Mouse (Mus musculus): ENCODE results near the gene Olfr700. TPM values are rescaled to one million over a fixed set of nuclear protein-coding genes. Genes with fewer than 3 reads are reported as not detected.
"Not testable (repeated sequence)": the region's sequence is repeated elsewhere in the genome, so short reads cannot be mapped to it uniquely, and the experiment has no call there.

Olfr700 gene
- polyA plus RNA-seq (2012; rRNA removed), result not detected in 2 replicates

DNA sequence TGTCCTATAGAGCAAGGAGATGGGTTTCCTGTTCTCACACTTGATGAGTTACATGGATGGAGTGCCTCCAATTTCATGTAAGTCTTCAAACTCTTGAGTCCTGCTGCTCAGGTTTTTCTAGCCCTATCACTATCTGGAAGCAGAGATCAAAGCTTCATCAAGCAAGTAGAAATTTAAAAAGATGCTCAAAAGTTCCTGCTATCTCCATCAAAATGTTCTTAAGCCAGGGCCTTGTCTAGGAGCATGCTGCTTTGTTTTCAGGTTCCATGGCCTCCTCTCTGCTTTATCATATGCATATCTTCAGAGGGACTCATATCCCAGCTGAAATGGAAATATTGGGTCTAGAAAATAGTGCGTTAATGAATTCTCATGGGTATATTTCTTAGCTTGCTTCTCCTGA lies at the start of gene Olfr700:
TSS of gene Olfr700 (minus strand) at position 101 of the 400 bp plus-strand sequence.
- TF ChIP-seq CTCF (IDR thresholded peaks at IDR 0.05; ENCODE audit: borderline replicate concordance, extremely low read depth, insufficient read depth, insufficient read length) (no peak), POLR2A (IDR thresholded peaks at IDR 0.05; ENCODE audit: borderline replicate concordance, extremely low read depth, insufficient read depth, insufficient read length, poor library complexity, severe bottlenecking) (no peak)
- no peak for DNase-seq (ENCODE audit: low read depth)

DNA sequence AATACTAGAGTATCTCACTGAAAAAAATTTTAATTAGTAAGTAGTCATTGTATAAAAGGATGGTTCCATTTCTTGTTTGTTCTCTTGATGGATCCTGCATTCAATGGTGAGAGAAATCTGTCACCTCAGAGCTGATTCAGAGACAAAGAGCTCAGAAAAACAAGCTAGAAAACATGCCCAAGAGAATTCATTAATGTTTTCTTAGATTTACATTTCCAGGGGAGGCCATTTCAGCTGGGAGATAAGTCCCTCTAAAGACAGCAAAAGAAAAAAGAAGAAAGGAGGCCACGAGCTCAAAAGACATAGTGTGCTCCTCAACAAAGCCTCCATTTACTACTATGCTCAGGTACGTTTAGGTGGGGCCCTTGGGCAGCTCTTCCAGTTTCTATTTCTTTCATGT lies 34.4 kb upstream of the Olfr700 start, which contains the start of gene Olfr703:
TSS of gene Olfr703 (plus strand) at position 301 of the 400 bp plus-strand sequence.
- no peak for DNase-seq (ENCODE audit: low read depth)
- TF ChIP-seq POLR2A (IDR thresholded peaks at IDR 0.05; ENCODE audit: borderline replicate concordance, extremely low read depth, insufficient read depth, insufficient read length, poor library complexity, severe bottlenecking) (no peak), CTCF (IDR thresholded peaks at IDR 0.05; ENCODE audit: borderline replicate concordance, extremely low read depth, insufficient read depth, insufficient read length) (no peak)

DNA sequence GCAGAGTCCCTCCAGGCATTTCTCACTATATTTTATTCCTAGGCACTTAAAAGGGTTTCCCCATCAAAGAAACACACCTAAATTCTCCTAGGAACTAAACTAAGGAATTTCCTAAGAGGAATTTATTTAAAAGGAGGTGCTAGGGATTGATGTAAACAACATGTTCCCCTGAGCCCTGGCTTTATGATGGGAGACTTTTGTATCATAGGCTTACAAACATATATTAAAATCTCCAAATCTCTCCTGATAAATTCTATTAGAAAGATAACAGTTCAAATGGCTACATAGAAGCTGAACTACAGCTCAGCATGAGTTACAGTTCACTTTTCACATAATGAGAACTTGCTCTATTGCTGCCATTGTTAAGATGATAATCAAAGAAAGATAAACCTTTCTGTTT lies 25.2 kb upstream of the Olfr700 start, which contains the start of gene Olfr702:
TSS of gene Olfr702 (minus strand) at position 101 of the 400 bp plus-strand sequence.
- DNase-seq (ENCODE audit: low read depth), result no peak
- TF ChIP-seq POLR2A (IDR thresholded peaks at IDR 0.05; ENCODE audit: borderline replicate concordance, extremely low read depth, insufficient read depth, insufficient read length, poor library complexity, severe bottlenecking), result no peak
- no peak for TF ChIP-seq CTCF (IDR thresholded peaks at IDR 0.05; ENCODE audit: borderline replicate concordance, extremely low read depth, insufficient read depth, insufficient read length)

DNA sequence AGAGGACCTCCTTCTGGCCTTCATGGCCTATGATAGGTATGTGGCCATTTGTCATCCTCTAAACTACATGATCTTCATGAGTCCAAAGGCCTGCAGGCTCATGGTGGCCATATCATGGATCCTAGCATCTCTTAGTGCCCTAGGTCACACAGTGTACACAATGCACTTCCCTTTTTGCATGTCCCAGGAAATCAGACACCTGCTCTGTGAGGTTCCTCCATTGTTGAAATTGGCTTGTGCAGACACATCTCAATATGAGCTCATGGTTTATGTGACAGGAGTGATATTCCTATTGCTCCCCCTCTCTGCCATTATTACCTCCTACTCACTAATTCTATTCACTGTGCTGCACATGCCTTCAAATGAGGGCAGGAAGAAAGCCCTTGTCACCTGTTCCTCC lies 9.8 kb upstream of the Olfr700 start:
- no peak for DNase-seq (ENCODE audit: low read depth)

DNA sequence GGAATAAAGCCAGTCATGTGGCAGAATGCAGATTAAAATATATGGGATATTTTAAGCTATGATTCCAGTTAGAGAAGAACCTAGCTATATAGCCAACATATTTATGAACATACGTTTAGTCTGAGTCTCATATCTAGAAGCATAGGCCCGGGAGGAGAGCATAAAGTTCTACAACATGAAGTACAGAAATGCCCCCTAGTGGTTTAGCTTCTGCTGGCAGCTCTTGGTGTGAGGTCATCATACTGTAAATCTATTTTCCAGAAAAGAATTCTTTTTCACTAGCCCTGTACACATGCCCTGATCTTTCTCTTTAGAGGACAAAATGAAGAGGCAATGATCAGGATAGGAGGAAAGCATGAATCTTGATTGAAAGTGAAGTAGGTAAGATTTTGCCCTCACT lies 7.1 kb upstream of the Olfr700 start:
- TF ChIP-seq POLR2A (IDR thresholded peaks at IDR 0.05; ENCODE audit: borderline replicate concordance, extremely low read depth, insufficient read depth, insufficient read length, poor library complexity, severe bottlenecking), result no peak
- TF ChIP-seq CTCF (IDR thresholded peaks at IDR 0.05; ENCODE audit: borderline replicate concordance, extremely low read depth, insufficient read depth, insufficient read length), result peak; percentile 3; the same call in 1 of the 2 replicates
- DNase-seq (ENCODE audit: low read depth), result peak; percentile 1

More for the DNA sequence above, 9.8 kb upstream of the Olfr700 start:
- TF ChIP-seq POLR2A (IDR thresholded peaks at IDR 0.05; ENCODE audit: borderline replicate concordance, extremely low read depth, insufficient read depth, insufficient read length, poor library complexity, severe bottlenecking), result no peak
- no peak for TF ChIP-seq CTCF (IDR thresholded peaks at IDR 0.05; ENCODE audit: borderline replicate concordance, extremely low read depth, insufficient read depth, insufficient read length)

DNA sequence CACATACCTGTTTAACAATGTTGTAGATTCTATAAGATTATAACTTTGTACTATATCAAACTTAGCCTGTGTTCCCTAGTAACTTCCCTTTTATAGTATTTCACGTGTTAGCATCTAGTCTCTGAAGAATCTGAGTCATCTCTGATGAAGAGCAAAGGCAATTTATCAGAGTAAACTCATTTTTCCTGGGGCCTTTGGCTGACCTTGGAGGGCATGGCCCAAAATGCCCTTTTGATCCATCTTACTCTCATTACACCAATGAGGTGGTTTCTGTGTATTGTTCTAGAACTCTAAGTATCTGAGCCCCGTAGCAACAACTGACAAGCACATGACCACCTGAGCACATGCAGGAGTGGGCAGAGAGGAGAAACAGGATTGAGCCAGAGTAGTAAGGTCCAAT lies 5.2 kb upstream of the Olfr700 start, which contains the start of gene Olfr701:
TSS of gene Olfr701 (plus strand) at position 301 of the 400 bp plus-strand sequence.
- no peak for TF ChIP-seq POLR2A (IDR thresholded peaks at IDR 0.05; ENCODE audit: borderline replicate concordance, extremely low read depth, insufficient read depth, insufficient read length, poor library complexity, severe bottlenecking)
- TF ChIP-seq CTCF (IDR thresholded peaks at IDR 0.05; ENCODE audit: borderline replicate concordance, extremely low read depth, insufficient read depth, insufficient read length), result no peak
- no peak for DNase-seq (ENCODE audit: low read depth)

DNA sequence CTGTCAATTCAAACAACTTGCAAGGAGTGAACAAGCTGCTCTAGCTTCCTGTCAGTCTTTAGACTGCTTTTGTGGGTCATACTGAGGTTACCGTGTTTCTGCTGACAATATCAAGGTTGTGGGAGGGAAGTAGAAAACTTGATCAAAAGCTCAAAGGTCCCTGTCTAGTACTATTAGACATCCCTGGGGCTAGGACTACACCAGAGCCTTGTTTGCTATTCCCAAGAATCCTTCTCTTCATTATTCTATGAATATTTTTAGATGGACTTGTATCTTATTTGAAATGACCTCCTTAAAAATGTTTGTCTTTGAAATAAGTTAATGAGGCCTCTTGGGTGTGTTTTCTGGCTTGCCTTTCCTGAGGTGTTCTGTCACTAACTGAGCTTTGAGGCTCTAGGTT lies 15.5 kb downstream of the Olfr700 start, which contains the start of gene Olfr699:
TSS of gene Olfr699 (minus strand) at position 101 of the 400 bp plus-strand sequence.
- TF ChIP-seq POLR2A (IDR thresholded peaks at IDR 0.05; ENCODE audit: borderline replicate concordance, extremely low read depth, insufficient read depth, insufficient read length, poor library complexity, severe bottlenecking), result no peak
- no peak for TF ChIP-seq CTCF (IDR thresholded peaks at IDR 0.05; ENCODE audit: borderline replicate concordance, extremely low read depth, insufficient read depth, insufficient read length)
- DNase-seq (ENCODE audit: low read depth), result no peak

DNA sequence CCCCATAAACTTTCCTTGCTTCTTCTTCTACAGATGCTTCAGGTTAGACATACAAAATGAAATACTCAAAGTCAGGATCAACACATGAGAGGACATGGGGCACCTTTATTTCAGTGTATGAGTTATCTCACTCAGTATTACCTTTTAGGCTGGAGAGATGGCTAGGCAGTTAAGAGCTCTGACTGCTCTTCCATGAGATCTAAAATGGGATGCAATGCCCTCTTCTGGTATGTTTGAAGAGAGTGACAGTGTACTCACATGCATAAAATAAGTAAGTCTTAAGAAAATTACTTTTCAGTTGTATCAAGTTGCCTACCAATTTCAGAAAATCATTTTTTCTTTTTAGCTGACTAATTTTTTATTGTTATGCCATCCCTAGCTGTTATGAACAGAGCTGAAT lies 20.3 kb downstream of the Olfr700 start:
- no peak for DNase-seq (ENCODE audit: low read depth)
- TF ChIP-seq CTCF (IDR thresholded peaks at IDR 0.05; ENCODE audit: borderline replicate concordance, extremely low read depth, insufficient read depth, insufficient read length) (no peak), POLR2A (IDR thresholded peaks at IDR 0.05; ENCODE audit: borderline replicate concordance, extremely low read depth, insufficient read depth, insufficient read length, poor library complexity, severe bottlenecking) (no peak)

DNA sequence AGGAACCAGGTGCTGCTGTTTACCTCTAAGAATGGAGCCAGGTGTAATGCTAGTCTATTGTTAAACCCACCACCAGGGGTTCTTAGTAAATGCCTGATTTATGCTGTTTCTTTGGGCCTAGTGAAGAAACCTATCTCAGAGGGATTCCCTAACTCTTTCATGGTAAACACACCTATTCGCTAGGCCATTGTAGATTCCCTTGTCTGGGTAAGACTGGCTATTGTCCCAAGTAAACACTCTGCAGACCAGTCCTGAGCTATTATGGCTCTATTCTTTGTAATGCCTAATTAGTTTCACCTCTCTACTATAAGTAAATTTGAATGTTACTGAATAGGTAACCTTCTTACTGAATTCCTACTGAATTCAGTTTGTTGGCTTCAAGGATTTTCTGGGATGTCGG lies 47.6 kb downstream of the Olfr700 start:
- not testable (repeated sequence) for DNase-seq (ENCODE audit: low read depth)

DNA sequence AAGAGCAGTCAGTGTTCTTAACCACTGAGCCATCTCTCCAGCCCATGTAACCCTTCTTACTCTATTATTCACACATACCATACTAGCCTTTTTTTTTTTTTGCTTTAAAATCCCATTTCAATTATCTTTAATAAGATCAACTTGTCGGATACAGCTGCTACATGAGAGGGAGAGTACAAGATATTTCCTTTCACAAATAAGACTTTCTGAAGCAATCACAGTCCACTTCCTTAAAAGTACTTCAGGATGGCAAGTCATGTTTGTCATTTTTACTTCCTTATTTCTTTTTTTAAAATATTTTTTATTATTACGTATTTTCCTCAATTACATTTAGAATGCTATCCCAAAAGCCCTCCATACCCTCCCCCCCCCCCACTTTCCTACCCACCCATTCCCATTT lies 49.8 kb downstream of the Olfr700 start:
- TF ChIP-seq POLR2A (IDR thresholded peaks at IDR 0.05; ENCODE audit: borderline replicate concordance, extremely low read depth, insufficient read depth, insufficient read length, poor library complexity, severe bottlenecking), result no peak
- TF ChIP-seq CTCF (IDR thresholded peaks at IDR 0.05; ENCODE audit: borderline replicate concordance, extremely low read depth, insufficient read depth, insufficient read length), result no peak
- no peak for DNase-seq (ENCODE audit: low read depth)

Other genes with a start within 250 kb of the Olfr700 start
- 0.01 TPM in 1 of 2 replicates, not detected in the other for gene Olfr693, start 128.2 kb downstream of the Olfr700 start, polyA plus RNA-seq (2012; rRNA removed)
- not detected in 2 replicates for gene Olfr694, start 117.0 kb downstream of the Olfr700 start, polyA plus RNA-seq (2012; rRNA removed)
- not detected in 2 replicates for gene Olfr695, start 92.4 kb downstream of the Olfr700 start, polyA plus RNA-seq (2012; rRNA removed)
- not detected in 2 replicates for gene Olfr697, start 66.4 kb downstream of the Olfr700 start, polyA plus RNA-seq (2012; rRNA removed)
- not detected in 2 replicates for gene Olfr698, start 53.4 kb downstream of the Olfr700 start, polyA plus RNA-seq (2012; rRNA removed)
- gene Olfr699, start 15.6 kb downstream of the Olfr700 start, polyA plus RNA-seq (2012; rRNA removed), result not detected in 2 replicates
- not detected in 2 replicates for gene Olfr701, start 5.3 kb upstream of the Olfr700 start, polyA plus RNA-seq (2012; rRNA removed)
- not detected in 2 replicates for gene Olfr702, start 25.1 kb upstream of the Olfr700 start, polyA plus RNA-seq (2012; rRNA removed)
- gene Olfr703, start 34.5 kb upstream of the Olfr700 start, polyA plus RNA-seq (2012; rRNA removed), result not detected in 2 replicates
- not detected in 2 replicates for gene Olfr704, start 54.4 kb upstream of the Olfr700 start, polyA plus RNA-seq (2012; rRNA removed)
- gene Olfr705, start 68.1 kb upstream of the Olfr700 start, polyA plus RNA-seq (2012; rRNA removed), result not detected in 2 replicates
- gene Olfr706, start 79.3 kb upstream of the Olfr700 start, polyA plus RNA-seq (2012; rRNA removed), result not detected in 2 replicates
- gene Olfr707, start 92.4 kb upstream of the Olfr700 start, polyA plus RNA-seq (2012; rRNA removed), result not detected in 2 replicates
- gene Olfr1532-ps1, start 99.2 kb upstream of the Olfr700 start, polyA plus RNA-seq (2012; rRNA removed), result not detected in 2 replicates
- gene Olfr709-ps1, start 123.4 kb upstream of the Olfr700 start, polyA plus RNA-seq (2012; rRNA removed), result not detected in 2 replicates
- gene Olfr710, start 139.5 kb upstream of the Olfr700 start, polyA plus RNA-seq (2012; rRNA removed), result not detected in 2 replicates
- not detected in 2 replicates for gene Olfr6, start 155.1 kb upstream of the Olfr700 start, polyA plus RNA-seq (2012; rRNA removed)
- not detected in 2 replicates for gene Olfr711, start 166.6 kb upstream of the Olfr700 start, polyA plus RNA-seq (2012; rRNA removed)
- gene Olfr2, start 197.2 kb upstream of the Olfr700 start, polyA plus RNA-seq (2012; rRNA removed), result not detected in 2 replicates
- gene Olfr713, start 222.3 kb upstream of the Olfr700 start, polyA plus RNA-seq (2012; rRNA removed), result not detected in 2 replicates

Data from brain, embryonic 14.5 days (tissue).